Mouse (Mus musculus): ENCODE measurements around the gene Rps23. TPM values are rescaled to one million over a fixed set of nuclear protein-coding genes. Genes with fewer than 3 reads are reported as not detected.

Rps23 gene
- total RNA-seq, 1 experiment = 1,858 TPM

DNA sequence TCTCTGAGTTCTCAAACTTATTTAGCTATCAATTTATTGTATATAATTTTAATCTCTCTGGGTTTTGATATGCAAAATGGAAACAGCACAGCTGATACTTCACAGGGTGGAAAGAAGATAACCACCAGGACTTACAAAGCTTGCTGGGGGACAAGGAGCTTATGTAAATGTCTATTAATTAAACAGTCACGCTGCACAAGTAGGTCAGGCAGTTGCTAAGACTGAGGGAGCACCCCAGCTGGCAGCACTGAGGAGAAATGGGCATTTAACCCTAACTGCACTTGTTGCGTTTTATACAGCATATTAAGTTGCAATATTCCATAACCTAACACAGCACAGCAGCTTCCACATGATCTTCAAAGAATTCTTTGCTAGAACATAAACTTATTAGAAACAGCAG is 36.1 kb downstream of the Rps23 start:
- in situ Hi-C loops (cut with MboI; ENCODE audit: low sequenced_read_pairs in 2 of 2, unreplicated experiment in 2 of 2) = no loop called here
- TF ChIP-seq ZC3H11A (IDR thresholded peaks at IDR 0.05; ENCODE audit: borderline replicate concordance, low read depth, low read length) = no peak
- no peak for TF ChIP-seq CHD2 (IDR thresholded peaks at IDR 0.05; ENCODE audit: low read depth, low read length)
- no peak for TF ChIP-seq HCFC1 (IDR thresholded peaks at IDR 0.05; ENCODE audit: borderline replicate concordance, insufficient read depth, low read length)
- no peak for TF ChIP-seq ZNF384 (IDR thresholded peaks at IDR 0.05; ENCODE audit: low read depth, low read length)
- no peak for TF ChIP-seq MAFK (IDR thresholded peaks at IDR 0.05; ENCODE audit: insufficient read depth, low read depth, low read length)
- no peak overlapping the region for H3K9ac ChIP-seq (ENCODE audit: insufficient read depth, low read depth, low read length, poor library complexity, severe bottlenecking)
- no peak overlapping the region for H3K27ac ChIP-seq (ENCODE audit: insufficient read depth, low read depth, low read length, poor library complexity, severe bottlenecking)
- H3K36me3 ChIP-seq (ENCODE audit: control insufficient read depth, insufficient read depth, low read length, poor library complexity, severe bottlenecking) = no peaks in the 10 kb centered on the region
- no peak for DNase-seq (ENCODE audit: low read depth, low spot score)
- H3K9me3 ChIP-seq (ENCODE audit: control insufficient read depth, insufficient read depth, low read depth, low read length) = no peaks in the 10 kb centered on the region
- H3K4me1 ChIP-seq (ENCODE audit: control insufficient read depth in 2 of 2, insufficient read depth in 2 of 2, low read length in 2 of 2, poor library complexity in 1 of 2) = no peaks in the 10 kb centered on the region
- no peak overlapping the region for H3K4me3 ChIP-seq (ENCODE audit: insufficient read depth in 1 of 2, low read depth in 1 of 2, low read length in 2 of 2, poor library complexity in 1 of 2, severe bottlenecking in 1 of 2)

DNA sequence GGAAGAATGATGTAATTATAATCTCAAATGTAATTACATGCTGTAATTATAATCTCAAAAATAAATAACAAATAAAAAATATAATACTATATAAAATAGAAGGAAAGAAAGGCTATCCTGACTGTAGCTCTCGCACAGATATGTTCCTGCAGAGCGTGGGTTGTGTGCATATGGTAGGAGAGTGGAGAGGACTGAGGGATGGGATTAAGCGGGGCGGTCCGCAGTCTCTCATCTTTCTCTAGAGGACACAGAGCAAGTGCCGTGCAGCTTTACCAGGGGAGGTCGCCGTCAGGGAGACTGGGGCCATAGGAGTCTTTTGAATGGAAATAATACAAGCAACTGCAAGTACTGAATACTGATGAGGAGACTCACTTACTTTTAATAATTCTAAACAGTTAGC is 37.8 kb downstream of the Rps23 start:
- in situ Hi-C loops (cut with MboI; ENCODE audit: low sequenced_read_pairs in 2 of 2, unreplicated experiment in 2 of 2) = no loop called here
- Histone ChIP-seq H3K36me3 (ENCODE audit: control insufficient read depth, insufficient read depth, low read length, poor library complexity, severe bottlenecking) (no peaks in the 10 kb centered on the region), H3K4me3 (ENCODE audit: insufficient read depth in 1 of 2, low read depth in 1 of 2, low read length in 2 of 2, poor library complexity in 1 of 2, severe bottlenecking in 1 of 2) (no peak overlapping the region), H3K9me3 (ENCODE audit: control insufficient read depth, insufficient read depth, low read depth, low read length) (no peaks in the 10 kb centered on the region), H3K4me1 (ENCODE audit: control insufficient read depth in 2 of 2, insufficient read depth in 2 of 2, low read length in 2 of 2, poor library complexity in 1 of 2) (no peaks in the 10 kb centered on the region), H3K27ac (ENCODE audit: insufficient read depth, low read depth, low read length, poor library complexity, severe bottlenecking) (no peak overlapping the region), H3K9ac (ENCODE audit: insufficient read depth, low read depth, low read length, poor library complexity, severe bottlenecking) (no peak overlapping the region)
- no peak for DNase-seq (ENCODE audit: low read depth, low spot score)
- TF ChIP-seq CHD2 (IDR thresholded peaks at IDR 0.05; ENCODE audit: low read depth, low read length) = no peak
- no peak for TF ChIP-seq ZC3H11A (IDR thresholded peaks at IDR 0.05; ENCODE audit: borderline replicate concordance, low read depth, low read length)
- TF ChIP-seq ZNF384 (IDR thresholded peaks at IDR 0.05; ENCODE audit: low read depth, low read length) = no peak

DNA sequence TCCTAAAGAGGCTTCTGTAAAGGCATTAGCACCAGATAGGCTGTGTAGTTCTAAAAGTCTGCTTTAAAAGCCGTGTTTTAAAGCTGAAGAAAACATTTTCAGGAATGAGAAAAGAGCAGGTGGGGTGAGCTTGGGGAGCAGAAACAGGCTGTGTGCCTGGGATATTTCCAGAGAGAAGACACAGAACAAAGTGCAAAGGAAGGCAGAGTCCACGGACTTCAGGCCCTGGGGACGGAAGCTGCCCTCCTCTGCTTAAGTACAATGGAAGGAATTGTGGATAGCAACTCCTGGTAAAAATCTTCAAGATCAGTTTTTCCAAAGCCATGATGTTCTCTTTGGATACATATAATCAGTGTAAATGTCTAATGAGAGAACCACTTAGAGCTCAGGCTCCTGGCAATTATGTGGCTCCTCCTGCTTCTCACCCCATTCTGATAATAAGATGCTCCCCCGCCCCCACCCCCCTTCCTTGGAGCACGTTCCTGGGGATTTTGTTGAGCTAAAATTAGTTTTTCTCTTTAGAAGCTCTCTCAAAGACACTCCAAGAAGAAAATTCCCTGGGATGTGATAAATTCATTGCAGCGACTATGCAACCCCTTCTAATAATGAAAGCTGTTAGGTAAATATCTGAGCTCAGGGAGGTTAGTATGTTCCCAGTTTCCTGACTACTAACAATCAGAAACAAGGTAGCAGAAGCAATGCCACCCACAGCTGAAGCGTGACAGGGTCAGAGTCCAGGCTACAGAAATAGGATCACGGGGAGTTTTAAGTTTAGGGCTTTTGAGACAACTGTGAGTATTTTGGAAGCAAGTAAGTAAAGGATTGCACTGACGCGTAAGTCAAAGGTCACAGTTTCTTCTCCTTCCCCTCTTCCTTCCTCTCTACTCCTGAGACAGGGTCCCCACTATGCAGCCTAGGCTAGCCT is 40.3 kb downstream of the Rps23 start:
- H3K36me3 ChIP-seq (ENCODE audit: control insufficient read depth, insufficient read depth, low read length, poor library complexity, severe bottlenecking) = no peaks in the 10 kb centered on the region
- TF ChIP-seq HCFC1 (IDR thresholded peaks at IDR 0.05; ENCODE audit: borderline replicate concordance, insufficient read depth, low read length) (no peak), ZC3H11A (IDR thresholded peaks at IDR 0.05; ENCODE audit: borderline replicate concordance, low read depth, low read length) (no peak), CHD2 (IDR thresholded peaks at IDR 0.05; ENCODE audit: low read depth, low read length) (no peak), MAFK (IDR thresholded peaks at IDR 0.05; ENCODE audit: insufficient read depth, low read depth, low read length) (no peak), ZNF384 (IDR thresholded peaks at IDR 0.05; ENCODE audit: low read depth, low read length) (no peak)
- no peaks in the 10 kb centered on the region for H3K4me1 ChIP-seq (ENCODE audit: control insufficient read depth in 2 of 2, insufficient read depth in 2 of 2, low read length in 2 of 2, poor library complexity in 1 of 2)
- no peak overlapping the region for H3K27ac ChIP-seq (ENCODE audit: insufficient read depth, low read depth, low read length, poor library complexity, severe bottlenecking)
- no peak overlapping the region for H3K4me3 ChIP-seq (ENCODE audit: insufficient read depth in 1 of 2, low read depth in 1 of 2, low read length in 2 of 2, poor library complexity in 1 of 2, severe bottlenecking in 1 of 2)
- H3K9ac ChIP-seq (ENCODE audit: insufficient read depth, low read depth, low read length, poor library complexity, severe bottlenecking) = no peak overlapping the region
- in situ Hi-C loops (cut with MboI; ENCODE audit: low sequenced_read_pairs in 2 of 2, unreplicated experiment in 2 of 2) = no loop called here
- H3K9me3 ChIP-seq (ENCODE audit: control insufficient read depth, insufficient read depth, low read depth, low read length) = no peaks in the 10 kb centered on the region
- DNase-seq (ENCODE audit: low read depth, low spot score) = no peak

DNA sequence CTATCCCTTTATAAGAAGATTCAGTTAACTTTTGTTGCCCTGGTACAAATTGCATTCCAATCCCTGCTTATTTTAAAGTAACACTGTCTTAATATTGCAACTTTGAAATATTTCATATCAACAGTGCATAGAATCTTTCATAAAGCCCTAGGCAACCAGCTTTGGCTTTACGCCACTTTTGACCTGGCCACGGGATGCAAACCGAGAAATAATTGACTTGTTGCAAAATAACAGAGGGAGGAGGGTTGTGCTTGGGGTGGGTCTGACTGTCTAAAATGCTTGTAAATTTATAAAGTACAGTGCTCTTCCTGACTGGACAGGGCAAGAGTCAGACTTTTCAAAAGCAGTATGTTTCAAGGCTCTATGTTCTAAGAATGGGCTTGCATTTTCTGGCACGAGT is 41.8 kb downstream of the Rps23 start:
- H3K36me3 ChIP-seq (ENCODE audit: control insufficient read depth, insufficient read depth, low read length, poor library complexity, severe bottlenecking) = no peaks in the 10 kb centered on the region
- TF ChIP-seq HCFC1 (IDR thresholded peaks at IDR 0.05; ENCODE audit: borderline replicate concordance, insufficient read depth, low read length) = no peak
- no peak for TF ChIP-seq ZNF384 (IDR thresholded peaks at IDR 0.05; ENCODE audit: low read depth, low read length)
- TF ChIP-seq MAFK (IDR thresholded peaks at IDR 0.05; ENCODE audit: insufficient read depth, low read depth, low read length) = no peak
- TF ChIP-seq ZC3H11A (IDR thresholded peaks at IDR 0.05; ENCODE audit: borderline replicate concordance, low read depth, low read length) = no peak
- TF ChIP-seq CHD2 (IDR thresholded peaks at IDR 0.05; ENCODE audit: low read depth, low read length) = no peak
- H3K27ac ChIP-seq (ENCODE audit: insufficient read depth, low read depth, low read length, poor library complexity, severe bottlenecking) = no peak overlapping the region
- H3K9ac ChIP-seq (ENCODE audit: insufficient read depth, low read depth, low read length, poor library complexity, severe bottlenecking) = no peak overlapping the region
- no peaks in the 10 kb centered on the region for H3K9me3 ChIP-seq (ENCODE audit: control insufficient read depth, insufficient read depth, low read depth, low read length)
- no peak for DNase-seq (ENCODE audit: low read depth, low spot score)
- no peak overlapping the region for H3K4me3 ChIP-seq (ENCODE audit: insufficient read depth in 1 of 2, low read depth in 1 of 2, low read length in 2 of 2, poor library complexity in 1 of 2, severe bottlenecking in 1 of 2)
- H3K4me1 ChIP-seq (ENCODE audit: control insufficient read depth in 2 of 2, insufficient read depth in 2 of 2, low read length in 2 of 2, poor library complexity in 1 of 2) = no peaks in the 10 kb centered on the region
- in situ Hi-C loops (cut with MboI; ENCODE audit: low sequenced_read_pairs in 2 of 2, unreplicated experiment in 2 of 2) = no loop called here
